Mouse (Mus musculus): Measurements from ENCODE around the gene Gm5426. TPM values are rescaled to one million over a fixed set of nuclear protein-coding genes. Genes with fewer than 3 reads are reported as not detected.
"Not testable (repeated sequence)": the region's sequence is repeated elsewhere in the genome, so short reads cannot be mapped to it uniquely, and the experiment has no call there.

Gene Gm5426
- total RNA-seq, 2 experiments from 2014 or later: not detected

- ATAC-seq (ENCODE audit: poor library complexity, severe bottlenecking): peak; percentile 92
Measured at GRCm38 (mm10) chr10:96132161-96132560, 4.2 kb upstream of the Gm5426 start.

DNA sequence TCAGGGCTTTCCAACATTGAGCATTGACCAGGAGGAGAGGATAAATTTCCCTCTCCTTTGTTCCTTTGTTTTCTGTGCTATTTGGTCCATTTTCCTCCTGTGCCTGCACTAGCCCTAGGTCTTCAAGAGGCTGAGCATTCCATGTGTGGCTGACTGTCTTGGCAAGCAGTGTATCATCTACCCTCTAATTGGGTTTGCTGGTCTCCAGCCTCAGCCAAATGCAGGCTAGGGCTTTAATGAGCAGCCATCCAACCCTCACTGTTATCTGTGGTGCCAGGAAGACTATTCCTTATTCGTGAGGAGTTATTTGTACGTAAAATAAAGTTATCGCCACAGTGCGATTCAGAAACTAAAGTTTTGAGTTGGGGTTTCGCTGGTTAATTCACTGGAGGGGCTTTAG is 2.2 kb downstream of the Gm5426 start:
- no peak for ATAC-seq (ENCODE audit: poor library complexity, severe bottlenecking)

GRCm38 (mm10) chr10:96139274-96139673 is 2.9 kb downstream of the Gm5426 start:
- not testable (repeated sequence) for ATAC-seq (ENCODE audit: poor library complexity, severe bottlenecking)

DNA sequence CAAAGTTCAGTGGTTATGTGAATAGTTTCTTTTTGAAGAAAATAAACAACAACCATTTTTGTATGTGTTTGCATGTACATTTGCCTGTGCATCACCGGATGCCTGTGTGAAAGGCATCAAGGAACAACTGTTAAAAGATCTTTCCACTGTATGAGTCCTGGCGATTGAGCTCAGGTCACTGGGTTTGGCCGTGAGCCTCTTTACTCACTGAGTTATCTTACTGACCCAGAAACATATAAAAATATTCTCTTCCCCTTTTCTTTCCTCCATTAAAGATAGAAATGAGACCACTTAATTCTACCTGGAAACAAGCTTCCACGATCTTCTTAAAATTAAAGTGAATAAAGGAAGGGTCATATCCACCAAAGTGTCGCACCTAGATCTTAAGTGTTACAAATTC is 10.2 kb downstream of the Gm5426 start:
- ATAC-seq (ENCODE audit: poor library complexity, severe bottlenecking): no peak

- ATAC-seq (ENCODE audit: poor library complexity, severe bottlenecking): no peak
Measured at GRCm38 (mm10) chr10:96148250-96148699, 11.9 kb downstream of the Gm5426 start.

DNA sequence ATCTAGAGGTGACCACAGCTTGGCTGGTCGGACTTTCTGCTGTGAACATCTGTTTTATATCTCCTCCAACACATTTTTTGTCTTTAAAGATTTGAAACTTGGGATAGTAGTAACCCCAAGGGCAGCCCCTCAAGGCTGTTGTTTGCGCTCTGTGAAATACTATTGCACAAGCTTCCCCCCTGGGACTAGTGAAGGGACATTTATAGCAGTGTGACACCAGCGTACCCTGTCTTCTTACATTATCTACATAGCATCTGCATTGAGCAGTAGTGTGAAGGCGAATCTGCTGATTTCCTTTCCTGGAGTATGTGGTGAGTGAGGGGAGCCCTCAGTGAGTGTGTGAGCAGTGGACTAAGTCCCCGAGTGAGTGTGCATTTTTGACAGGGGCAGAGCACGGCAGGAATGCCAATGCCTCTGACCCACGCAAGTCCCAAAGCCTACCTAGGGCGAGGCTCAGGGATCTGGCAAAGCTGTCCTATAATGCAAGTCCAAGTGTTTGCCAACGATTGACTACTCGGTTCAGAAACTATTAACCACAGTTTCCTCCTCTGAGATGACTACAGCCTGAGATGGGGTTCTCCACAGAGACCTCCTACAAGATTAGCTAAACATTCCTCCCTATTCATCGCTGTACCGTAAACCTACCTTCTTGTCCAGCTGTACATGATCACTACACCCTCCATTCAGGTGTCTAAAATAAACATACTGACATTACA is 14.2 kb downstream of the Gm5426 start:
- peak; percentile 82 for ATAC-seq (ENCODE audit: poor library complexity, severe bottlenecking)

- no peak for ATAC-seq (ENCODE audit: poor library complexity, severe bottlenecking)
Measured at GRCm38 (mm10) chr10:96153315-96153714, 16.9 kb downstream of the Gm5426 start.

- ATAC-seq (ENCODE audit: poor library complexity, severe bottlenecking): peak; percentile 96
Measured at GRCm38 (mm10) chr10:96162975-96163706, 26.7 kb downstream of the Gm5426 start.

- ATAC-seq (ENCODE audit: poor library complexity, severe bottlenecking): peak; percentile 78
Measured at GRCm38 (mm10) chr10:96163791-96164190, 27.4 kb downstream of the Gm5426 start.

GRCm38 (mm10) chr10:96165260-96165659 is 28.9 kb downstream of the Gm5426 start:
- ATAC-seq (ENCODE audit: poor library complexity, severe bottlenecking): no peak

- no peak for ATAC-seq (ENCODE audit: poor library complexity, severe bottlenecking)
Measured at GRCm38 (mm10) chr10:96168998-96169397, 32.6 kb downstream of the Gm5426 start.

DNA sequence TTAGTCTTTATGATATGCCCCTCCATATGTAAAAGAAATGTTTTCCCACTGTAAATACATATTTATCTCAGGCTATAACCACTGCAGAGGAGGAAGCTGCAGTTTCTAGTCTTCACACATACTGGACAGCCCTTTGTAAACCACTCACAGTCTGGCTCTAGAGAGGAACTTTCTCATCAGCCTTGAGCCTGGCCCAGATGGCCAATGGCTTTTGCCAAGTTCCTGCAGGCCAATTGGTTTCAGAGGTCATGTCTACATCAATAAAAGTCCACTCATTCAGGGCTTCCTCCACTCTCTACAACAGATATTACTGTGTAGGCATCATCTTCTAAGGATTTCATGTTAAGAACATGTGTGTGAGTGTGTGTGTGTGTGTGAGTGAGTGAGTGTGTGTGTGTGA is 35.1 kb downstream of the Gm5426 start:
- peak; percentile 16; the same call in 1 of the 2 replicates for ATAC-seq (ENCODE audit: poor library complexity, severe bottlenecking)

- ATAC-seq (ENCODE audit: poor library complexity, severe bottlenecking): peak; percentile 75
Measured at GRCm38 (mm10) chr10:96172964-96173363, 36.6 kb downstream of the Gm5426 start.

GRCm38 (mm10) chr10:96173771-96174170 is 37.4 kb downstream of the Gm5426 start:
- ATAC-seq (ENCODE audit: poor library complexity, severe bottlenecking): no peak

DNA sequence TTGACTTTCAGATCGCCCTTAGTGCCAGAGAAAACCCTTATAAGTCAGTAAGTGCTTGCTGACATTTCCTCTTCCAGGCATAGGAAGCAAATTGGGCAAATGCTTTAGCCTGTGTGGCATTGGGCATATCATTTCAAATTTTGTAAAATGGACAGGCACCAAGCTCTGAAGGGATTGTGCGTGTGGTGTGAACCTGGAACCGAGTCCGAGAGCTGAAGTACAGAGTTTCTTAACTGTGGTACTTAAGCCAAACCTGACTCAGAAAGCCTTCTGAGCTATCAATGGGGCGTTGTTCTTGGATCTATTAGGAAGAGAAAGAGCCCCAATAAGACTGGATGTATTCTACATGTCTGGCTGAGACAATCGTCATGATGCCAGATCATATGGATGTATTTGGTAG is 40.5 kb downstream of the Gm5426 start:
- no peak for ATAC-seq (ENCODE audit: poor library complexity, severe bottlenecking)

DNA sequence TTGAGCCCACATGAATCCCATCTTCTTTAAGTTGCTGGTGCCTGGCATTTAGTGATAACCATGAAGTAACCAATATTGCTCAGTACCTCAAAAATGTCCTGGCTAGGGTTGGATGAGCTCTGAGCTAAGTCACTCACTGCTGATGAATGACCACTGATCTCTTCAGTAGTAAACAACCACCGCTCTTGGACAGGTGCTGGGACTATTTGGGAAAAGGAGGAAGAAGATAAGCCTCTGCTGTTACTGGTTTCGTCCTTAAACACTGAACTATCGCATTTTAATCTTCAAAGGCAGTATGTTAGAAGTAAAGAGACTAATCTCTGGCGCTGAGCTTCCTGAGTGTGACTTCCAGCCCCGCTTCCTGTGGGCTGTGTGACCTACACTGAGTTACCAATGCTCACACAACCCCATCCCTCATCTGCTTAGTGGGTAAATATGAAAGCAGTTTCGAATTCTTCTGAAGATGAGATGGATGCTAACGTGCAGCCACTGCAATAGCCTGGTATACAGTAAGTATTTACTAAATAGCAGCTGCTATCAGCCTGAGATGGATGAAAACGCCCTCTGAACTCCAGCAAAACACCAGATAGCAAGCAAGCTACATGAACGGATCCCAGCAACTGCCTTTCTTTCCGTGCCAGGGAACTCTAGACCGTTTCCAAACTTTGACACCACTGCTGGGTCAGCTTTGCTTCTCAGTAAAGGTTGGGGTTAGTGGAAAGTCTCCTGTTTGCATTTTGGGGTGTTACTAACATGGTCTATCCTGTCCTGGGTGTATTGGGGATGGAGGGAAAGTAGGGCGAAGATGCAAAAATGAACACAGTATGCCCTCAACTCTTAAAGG is 44.4 kb downstream of the Gm5426 start:
- peak; percentile 5 for ATAC-seq (ENCODE audit: poor library complexity, severe bottlenecking)

- peak; percentile 79 for ATAC-seq (ENCODE audit: poor library complexity, severe bottlenecking)
Measured at GRCm38 (mm10) chr10:96181398-96181790, 45.0 kb downstream of the Gm5426 start.

DNA sequence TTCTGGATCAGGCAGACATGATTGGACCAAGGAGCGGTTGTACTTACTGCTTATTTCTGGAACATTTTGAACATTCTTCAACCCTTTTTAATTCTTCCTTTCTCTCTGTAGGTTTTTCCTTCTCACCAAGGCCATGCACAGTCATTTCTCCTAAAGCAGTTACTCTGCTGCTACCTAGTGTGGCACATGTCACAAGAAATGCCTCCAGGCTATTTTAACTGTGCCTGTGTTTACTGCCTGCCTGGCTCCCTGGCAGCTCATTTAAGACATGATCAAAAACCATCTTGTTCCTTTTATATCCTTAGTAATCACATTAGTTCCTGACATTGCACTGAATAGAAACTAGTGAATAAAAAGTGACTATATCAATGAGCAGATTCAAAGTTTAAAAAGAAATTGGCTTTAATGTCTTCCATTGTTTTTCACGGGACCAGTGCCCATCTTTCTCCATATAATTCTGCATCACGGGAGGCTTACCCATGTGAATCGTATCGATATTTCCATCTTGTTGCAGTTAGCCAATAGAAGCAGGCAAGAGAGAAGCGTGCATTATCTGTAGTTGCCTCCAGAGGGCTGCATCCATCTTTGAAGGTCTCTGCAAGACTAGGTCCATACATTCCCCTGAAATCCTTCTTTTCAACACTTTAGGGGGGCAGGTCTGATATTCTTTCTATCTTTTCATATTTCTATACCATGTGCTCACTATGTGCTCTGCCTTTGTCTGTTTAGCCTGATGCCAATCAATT is 45.7 kb downstream of the Gm5426 start:
- ATAC-seq (ENCODE audit: poor library complexity, severe bottlenecking): no peak; the same call in 1 of the 2 replicates

- ATAC-seq (ENCODE audit: poor library complexity, severe bottlenecking): no peak
Measured at GRCm38 (mm10) chr10:96185026-96185425, 48.6 kb downstream of the Gm5426 start.

DNA sequence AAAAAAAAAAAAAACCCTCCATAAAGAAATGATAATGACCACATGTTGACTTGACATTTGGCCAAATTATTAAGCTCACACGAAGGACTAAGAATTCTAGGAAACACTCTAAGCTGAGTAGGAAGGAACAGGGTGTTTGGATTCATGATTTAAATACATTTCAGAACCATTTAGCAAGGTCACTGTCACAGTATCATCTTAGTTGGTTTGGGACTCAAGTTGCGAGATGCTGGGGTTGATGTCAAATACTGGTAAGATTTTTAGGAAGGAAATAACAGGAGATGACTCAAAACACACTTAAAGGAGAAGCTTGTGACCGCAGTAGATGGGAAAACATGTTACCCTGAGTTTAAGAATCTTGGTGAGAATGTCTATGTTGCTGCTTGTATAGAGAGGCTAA is 49.2 kb downstream of the Gm5426 start:
- ATAC-seq (ENCODE audit: poor library complexity, severe bottlenecking): peak; percentile 50
